Mouse (Mus musculus): Measurements from ENCODE around the gene Nat14.

DNA sequence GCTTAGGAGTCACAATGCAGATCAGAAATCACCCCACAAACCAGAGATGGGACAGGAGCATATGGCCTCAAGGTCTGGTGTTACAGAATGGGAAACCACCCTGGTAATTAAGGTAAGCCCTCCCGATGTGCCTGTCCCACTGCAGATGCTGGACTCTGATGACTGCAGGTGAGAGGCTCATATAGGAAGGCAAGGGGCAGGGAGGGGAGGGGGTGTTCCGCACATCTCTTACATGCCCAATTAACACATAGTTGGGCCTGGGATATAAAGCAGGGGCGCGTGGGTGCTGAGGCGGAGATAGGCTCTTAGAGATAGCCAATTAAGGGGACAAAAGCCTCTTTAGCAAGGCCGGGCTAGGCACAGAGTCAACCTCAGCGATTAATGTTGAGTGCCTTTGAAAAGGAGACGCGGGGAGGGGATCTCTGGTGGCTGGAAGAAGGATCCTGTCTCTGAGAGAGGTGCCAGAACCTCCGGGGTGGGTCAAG, 15.3 kb upstream of the Nat14 start, which contains the start of gene Gm36210:
- TF ChIP-seq POLR2A (IDR thresholded peaks at IDR 0.05; ENCODE audit: insufficient read depth, low read depth, low read length) = no peak
- no peak for TF ChIP-seq EP300 (IDR thresholded peaks at IDR 0.05; ENCODE audit: insufficient read depth, low read depth, low read length)
- no peak for TF ChIP-seq CTCF (IDR thresholded peaks at IDR 0.05)

Measured in heart, adult 2 months (tissue).